Mouse (Mus musculus) embryonic facial prominence, embryonic 12.5 days (tissue): ENCODE data around the gene Fshb. TPM values are rescaled to one million over a fixed set of nuclear protein-coding genes. Genes with fewer than 3 reads are reported as not detected.

Source experiments
- ATAC-seq: fragments of 200-750 bp; cut with Nextera tagmentation; 2 replicates; pipeline ENCODE4 v1.8.0; 2017; ENCODE audit not compliant: insufficient number of reproducible peaks, insufficient read depth, low FRiP score, low TSS enrichment
- H3K27ac ChIP-seq: fragments of 300-500 bp; sonication (generic); 2 replicates; pipeline ENCODE4 v1.5.1; 2016; ENCODE audit warnings: mild to moderate bottlenecking
- H3K27me3 ChIP-seq: fragments of 300-500 bp; sonication (generic); 2 replicates; pipeline ENCODE4 v1.6.1; 2016; ENCODE audit warnings: mild to moderate bottlenecking, moderate library complexity
- H3K36me3 ChIP-seq: fragments of 300-500 bp; sonication (generic); 2 replicates; pipeline ENCODE4 v1.6.1; 2016; ENCODE audit warnings: mild to moderate bottlenecking
- H3K4me1 ChIP-seq: fragments of 300-500 bp; sonication (generic); 2 replicates; pipeline ENCODE4 v1.6.1; 2016
- H3K4me2 ChIP-seq: fragments of 300-500 bp; sonication (generic); replicated peaks from 2 replicates; pipeline ENCODE4 v1.6.1; 2016; ENCODE audit warnings: mild to moderate bottlenecking, moderate library complexity
- H3K4me3 ChIP-seq: fragments of 300-500 bp; sonication (generic); 2 replicates; pipeline ENCODE4 v1.5.1; 2016; ENCODE audit warnings: mild to moderate bottlenecking
- H3K9ac ChIP-seq: fragments of 300-500 bp; sonication (generic); 2 replicates; pipeline ENCODE4 v1.6.1; 2016; ENCODE audit warnings: mild to moderate bottlenecking, moderate library complexity
- H3K9me3 ChIP-seq: fragments of 300-500 bp; sonication (generic); 2 replicates; pipeline ENCODE4 v1.6.1; 2016; ENCODE audit warnings: mild to moderate bottlenecking, moderate library complexity
- WGBS: fragments of 180-500 bp; shearing (Covaris S2); methylation state at CpG from one replicate; pipeline ENCODE4 v1.1.7; 2016; 5-methylcytosine and 5-hydroxymethylcytosine counted together
- polyA plus RNA-seq: library from polyadenylated mRNA; unstranded; fragments of >200 nt; fragmentation: Nextera tagmentation; extraction: Ambion mirVana; gene quantifications from 2 replicates; pipeline ENCODE4 v1.2.1, GENCODE M21; 2016

Fshb gene
- polyA plus RNA-seq = not detected in 2 replicates

DNA sequence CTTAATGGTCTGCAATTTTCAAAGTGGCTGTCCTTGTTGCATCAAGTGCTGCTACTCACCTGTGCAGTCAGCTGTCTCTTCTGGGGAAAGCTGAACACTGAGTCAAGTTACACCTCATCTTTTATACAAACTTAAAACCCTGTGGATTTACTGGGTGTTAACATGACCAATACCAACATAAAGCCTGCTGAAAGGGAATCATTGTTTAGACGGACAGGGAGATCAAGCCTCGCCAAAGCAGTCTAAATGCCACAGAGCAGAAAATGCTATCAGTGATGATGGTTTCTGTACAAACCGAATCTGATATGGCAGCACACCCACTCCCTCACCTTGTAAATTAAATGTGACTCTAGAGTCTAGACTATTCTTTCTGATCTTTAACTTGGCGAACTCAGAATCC is at the start of gene Fshb:
Gene Fshb, minus strand, starts transcription at position 101 of the 400 bp plus-strand sequence.
- no peak within 1 kb of the TSS for H3K4me2 ChIP-seq
- H3K27ac ChIP-seq = no peak within 1 kb of the TSS
- 64% methylated on average over 4 of the region's 4 CpGs for WGBS
- H3K9me3 ChIP-seq = no peaks in the 10 kb centered on the region
- no peak for ATAC-seq
- H3K9ac ChIP-seq = no peak within 1 kb of the TSS
- H3K27me3 ChIP-seq = no peaks in the 10 kb centered on the region
- H3K4me1 ChIP-seq = no peaks in the 10 kb centered on the region
- H3K36me3 ChIP-seq = no peaks in the 10 kb centered on the region
- no peak within 1 kb of the TSS for H3K4me3 ChIP-seq

- no peaks in the 10 kb centered on the region for H3K4me1 ChIP-seq
- ATAC-seq = no peak
- 22% methylated on average over 2 of the region's 2 CpGs for WGBS
These were observed 24.8 kb upstream of the Fshb start for GRCm38 (mm10) chr2:107084256-107084655.

GRCm38 (mm10) chr2:107083071-107083885 is 23.8 kb upstream of the Fshb start:
- no peak overlapping the region for H3K4me2 ChIP-seq
- H3K27ac ChIP-seq = no peak overlapping the region
- no peaks in the 10 kb centered on the region for H3K9me3 ChIP-seq
- H3K4me3 ChIP-seq = no peak overlapping the region
- H3K4me1 ChIP-seq = no peaks in the 10 kb centered on the region
- 47% methylated on average over 14 of the region's 14 CpGs for WGBS
- no peak overlapping the region for H3K9ac ChIP-seq
- H3K36me3 ChIP-seq = no peaks in the 10 kb centered on the region
- ATAC-seq = no peak
- H3K27me3 ChIP-seq = no peaks in the 10 kb centered on the region

More at GRCm38 (mm10) chr2:107084256-107084655, 24.8 kb upstream of the Fshb start:
- Histone ChIP-seq H3K27me3 (no peaks in the 10 kb centered on the region), H3K4me3 (no peak overlapping the region), H3K27ac (no peak overlapping the region), H3K4me2 (no peak overlapping the region), H3K36me3 (no peaks in the 10 kb centered on the region), H3K9ac (no peak overlapping the region), H3K9me3 (no peaks in the 10 kb centered on the region)

- WGBS = 30% methylated on average over 2 of the region's 2 CpGs
- Histone ChIP-seq H3K27me3 (no peaks in the 10 kb centered on the region), H3K4me2 (no peak overlapping the region), H3K36me3 (no peaks in the 10 kb centered on the region), H3K4me3 (no peak overlapping the region), H3K9ac (no peak overlapping the region), H3K27ac (no peak overlapping the region), H3K4me1 (no peaks in the 10 kb centered on the region), H3K9me3 (no peaks in the 10 kb centered on the region)
- ATAC-seq = no peak
These were observed 3.8 kb upstream of the Fshb start for GRCm38 (mm10) chr2:107063260-107063659.

GRCm38 (mm10) chr2:107045955-107046354 is 13.5 kb downstream of the Fshb start:
- ATAC-seq = no peak
- Histone ChIP-seq H3K4me3 (no peak overlapping the region), H3K9ac (no peak overlapping the region), H3K9me3 (no peaks in the 10 kb centered on the region), H3K36me3 (no peaks in the 10 kb centered on the region), H3K4me1 (no peaks in the 10 kb centered on the region), H3K4me2 (no peak overlapping the region), H3K27ac (no peak overlapping the region), H3K27me3 (no peaks in the 10 kb centered on the region)

DNA sequence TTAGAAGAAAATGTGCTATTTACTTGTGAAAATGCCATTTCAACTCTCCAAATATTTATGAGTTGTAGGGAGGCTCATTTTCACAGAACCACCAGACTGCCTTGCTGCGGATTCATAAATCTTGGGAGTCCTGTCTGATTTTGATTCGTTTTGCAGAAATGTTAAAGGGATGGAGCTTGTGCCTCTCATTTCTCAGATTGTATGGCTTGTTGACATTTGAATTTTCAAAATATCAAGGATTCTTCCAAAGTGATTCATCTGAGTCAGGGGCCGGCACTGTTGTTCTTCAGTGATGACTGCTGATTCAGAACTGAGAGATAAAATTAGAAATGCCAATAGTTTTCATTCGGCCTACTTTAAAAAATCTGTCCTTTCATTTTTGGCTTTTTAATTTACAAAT is 18.6 kb downstream of the Fshb start:
- H3K4me3 ChIP-seq = no peak overlapping the region
- H3K36me3 ChIP-seq = no peaks in the 10 kb centered on the region
- no peak for ATAC-seq
- H3K9ac ChIP-seq = no peak overlapping the region
- no peaks in the 10 kb centered on the region for H3K4me1 ChIP-seq
- H3K9me3 ChIP-seq = no peaks in the 10 kb centered on the region
- no peak overlapping the region for H3K4me2 ChIP-seq
- 86% methylated on average over 4 of the region's 4 CpGs for WGBS
- H3K27ac ChIP-seq = no peak overlapping the region
- no peaks in the 10 kb centered on the region for H3K27me3 ChIP-seq

GRCm38 (mm10) chr2:107035980-107036379 is 23.5 kb downstream of the Fshb start:
- no peak overlapping the region for H3K9ac ChIP-seq
- 82% methylated on average over 2 of the region's 2 CpGs for WGBS
- no peaks in the 10 kb centered on the region for H3K27me3 ChIP-seq
- H3K4me3 ChIP-seq = no peak overlapping the region
- no peaks in the 10 kb centered on the region for H3K4me1 ChIP-seq
- no peak overlapping the region for H3K4me2 ChIP-seq
- no peak overlapping the region for H3K27ac ChIP-seq
- no peak for ATAC-seq
- H3K36me3 ChIP-seq = no peaks in the 10 kb centered on the region
- H3K9me3 ChIP-seq = no peaks in the 10 kb centered on the region

DNA sequence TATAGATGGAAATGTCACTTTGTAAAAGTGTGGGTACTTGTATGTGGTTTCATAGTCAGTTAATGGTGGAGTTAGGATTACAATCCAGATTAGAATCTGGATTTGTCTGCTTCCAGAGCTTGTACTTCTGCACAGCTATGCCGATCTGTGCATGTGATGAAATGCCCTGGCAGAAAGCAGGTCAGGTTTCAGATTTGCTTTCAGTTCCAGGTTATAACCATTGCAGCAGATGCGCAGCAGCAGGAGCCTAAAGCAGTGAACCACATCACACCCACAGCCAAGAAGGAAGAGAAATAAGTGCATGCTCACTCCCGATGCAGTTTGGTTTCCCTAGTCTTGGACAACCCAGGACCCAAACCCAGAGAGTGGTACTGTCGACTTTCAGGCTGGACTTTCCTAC is 34.8 kb downstream of the Fshb start:
- H3K9ac ChIP-seq = no peak overlapping the region
- H3K27me3 ChIP-seq = no peaks in the 10 kb centered on the region
- no peak for ATAC-seq
- no peak overlapping the region for H3K4me2 ChIP-seq
- H3K4me1 ChIP-seq = no peaks in the 10 kb centered on the region
- H3K4me3 ChIP-seq = no peak overlapping the region
- WGBS = 62% methylated on average over 4 of the region's 4 CpGs
- H3K36me3 ChIP-seq = no peaks in the 10 kb centered on the region
- H3K9me3 ChIP-seq = no peaks in the 10 kb centered on the region
- no peak overlapping the region for H3K27ac ChIP-seq

DNA sequence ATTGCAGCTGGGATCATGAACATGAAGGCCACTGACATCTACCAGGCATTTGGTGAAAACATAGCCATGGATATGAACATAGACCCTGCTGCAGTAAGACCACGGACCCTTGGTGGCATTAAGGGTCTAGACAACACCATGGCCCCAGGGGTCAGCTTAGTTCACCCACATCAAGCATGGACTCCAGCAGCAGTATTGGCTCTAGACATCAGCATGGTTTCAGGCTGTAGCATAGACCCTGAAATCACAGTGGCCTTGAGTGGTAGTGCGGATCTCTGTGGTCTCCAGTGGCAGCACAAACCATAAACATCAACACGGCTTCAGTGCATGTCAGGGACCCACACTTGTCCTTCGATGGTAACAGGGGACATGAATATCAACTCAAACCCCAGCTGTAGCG is 36.7 kb downstream of the Fshb start:
- no peaks in the 10 kb centered on the region for H3K36me3 ChIP-seq
- H3K4me1 ChIP-seq = no peaks in the 10 kb centered on the region
- no peak overlapping the region for H3K4me2 ChIP-seq
- H3K27me3 ChIP-seq = no peaks in the 10 kb centered on the region
- H3K9ac ChIP-seq = no peak overlapping the region
- no peaks in the 10 kb centered on the region for H3K9me3 ChIP-seq
- 91% methylated on average over 5 of the region's 5 CpGs for WGBS
- H3K27ac ChIP-seq = no peak overlapping the region
- no peak for ATAC-seq
- no peak overlapping the region for H3K4me3 ChIP-seq

DNA sequence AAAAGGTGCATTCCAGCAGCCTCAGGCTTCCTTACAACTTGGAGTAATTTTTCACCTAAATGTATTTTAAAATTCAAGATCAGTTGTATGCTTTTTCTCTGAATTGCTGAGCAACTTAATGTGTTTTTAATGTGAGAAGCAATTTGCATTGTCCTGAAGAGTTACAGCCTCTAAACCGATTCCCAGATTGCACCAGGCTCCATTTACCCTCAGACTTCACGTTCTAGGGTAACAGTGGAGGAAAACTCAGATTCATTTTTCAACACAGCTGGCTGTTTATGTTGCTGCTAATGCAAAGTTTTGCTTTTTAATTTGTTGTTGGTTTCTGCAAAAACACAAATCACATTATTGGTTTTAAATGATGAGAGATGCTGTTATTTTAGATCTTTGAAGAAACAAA is 40.1 kb downstream of the Fshb start:
- ATAC-seq = no peak
- Histone ChIP-seq H3K27ac (no peak overlapping the region), H3K27me3 (no peaks in the 10 kb centered on the region), H3K4me2 (no peak overlapping the region), H3K9ac (no peak overlapping the region), H3K4me1 (no peaks in the 10 kb centered on the region), H3K9me3 (no peaks in the 10 kb centered on the region), H3K4me3 (no peak overlapping the region), H3K36me3 (no peaks in the 10 kb centered on the region)
- WGBS = 58% methylated on average over 2 of the region's 2 CpGs

- ATAC-seq = no peak
- Histone ChIP-seq H3K4me1 (no peaks in the 10 kb centered on the region), H3K36me3 (no peaks in the 10 kb centered on the region), H3K27me3 (no peaks in the 10 kb centered on the region), H3K4me2 (no peak overlapping the region), H3K27ac (no peak overlapping the region), H3K4me3 (no peak overlapping the region), H3K9ac (no peak overlapping the region), H3K9me3 (no peaks in the 10 kb centered on the region)
- WGBS = 82% methylated on average over 4 of the region's 4 CpGs
These were observed 46.3 kb downstream of the Fshb start for GRCm38 (mm10) chr2:107013161-107013560.

DNA sequence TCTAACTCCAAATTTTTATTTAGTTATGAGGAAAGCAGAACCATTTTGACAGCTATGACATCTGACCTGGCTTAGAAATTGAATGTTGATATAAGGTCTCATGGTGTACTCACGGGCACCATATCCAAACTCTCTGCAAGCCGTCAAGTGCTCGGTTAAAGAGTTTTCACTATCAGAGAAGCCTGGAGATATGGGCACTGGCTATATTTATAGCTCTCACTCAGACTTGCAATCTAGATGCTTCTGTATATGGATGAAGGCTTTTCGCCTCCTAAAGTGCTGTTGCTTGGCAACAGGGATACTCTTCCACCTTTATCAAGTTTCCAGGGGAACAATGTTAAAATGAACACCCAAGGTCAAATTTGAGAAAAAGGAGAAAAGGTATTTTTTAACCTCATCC is 47.1 kb downstream of the Fshb start:
- H3K4me1 ChIP-seq = no peaks in the 10 kb centered on the region
- no peak for ATAC-seq
- no peaks in the 10 kb centered on the region for H3K36me3 ChIP-seq
- 87% methylated on average over 4 of the region's 4 CpGs for WGBS
- no peak overlapping the region for H3K4me3 ChIP-seq
- H3K4me2 ChIP-seq = no peak overlapping the region
- no peak overlapping the region for H3K9ac ChIP-seq
- H3K27ac ChIP-seq = no peak overlapping the region
- no peaks in the 10 kb centered on the region for H3K27me3 ChIP-seq
- no peaks in the 10 kb centered on the region for H3K9me3 ChIP-seq
